Mouse (Mus musculus): ENCODE results near the gene Tcte1.

The Tcte1 gene

DNA sequence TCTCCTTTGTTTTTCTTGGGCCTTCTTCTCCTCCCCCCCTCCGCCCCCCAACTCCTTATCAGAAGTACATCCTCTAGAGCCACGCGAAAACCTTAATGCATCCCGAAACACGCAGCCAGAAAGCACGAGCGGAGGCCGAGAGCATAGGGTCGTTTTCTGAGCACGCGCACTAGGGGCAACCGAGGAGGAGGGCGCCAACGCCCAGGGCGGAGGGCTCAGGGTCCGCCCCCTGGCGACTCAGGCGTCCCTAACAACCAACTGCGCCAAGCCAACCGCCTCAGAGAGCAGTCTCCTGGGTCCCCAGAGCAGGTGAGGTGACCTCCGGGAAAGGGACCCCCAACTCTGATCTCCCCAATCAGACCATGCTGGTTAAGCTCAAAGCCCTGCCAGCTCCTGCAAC, at the start of gene Tcte1:
Tcte1 (plus strand) TSS at position 172 of the 400 bp plus-strand sequence.
- DNase-seq (ENCODE audit: low read depth, low spot score): no peak

DNA sequence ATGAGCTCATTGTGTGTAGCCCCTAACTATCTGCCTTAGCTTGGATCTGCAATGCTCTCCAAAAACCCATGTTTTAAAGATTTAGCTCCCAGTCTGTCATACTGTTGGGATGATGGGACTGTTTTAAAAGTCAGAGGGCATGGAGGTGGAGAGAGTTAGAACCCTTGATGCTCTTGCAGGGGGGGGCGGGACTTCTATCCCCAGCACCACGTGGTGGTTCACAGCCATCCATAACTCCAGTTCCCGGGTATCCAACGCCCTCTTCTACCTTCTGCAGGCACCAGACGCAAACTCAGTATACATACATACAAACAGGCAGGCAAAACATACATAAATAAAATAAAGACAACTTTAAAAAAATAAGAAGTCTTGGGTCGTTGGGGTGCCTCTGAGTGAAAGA, 49.6 kb upstream of the Tcte1 start:
- no peak for DNase-seq (ENCODE audit: low read depth, low spot score)

GRCm38 (mm10) chr17:45474146-45474545, 49.1 kb upstream of the Tcte1 start:
- DNase-seq (ENCODE audit: low read depth, low spot score): no peak

DNA sequence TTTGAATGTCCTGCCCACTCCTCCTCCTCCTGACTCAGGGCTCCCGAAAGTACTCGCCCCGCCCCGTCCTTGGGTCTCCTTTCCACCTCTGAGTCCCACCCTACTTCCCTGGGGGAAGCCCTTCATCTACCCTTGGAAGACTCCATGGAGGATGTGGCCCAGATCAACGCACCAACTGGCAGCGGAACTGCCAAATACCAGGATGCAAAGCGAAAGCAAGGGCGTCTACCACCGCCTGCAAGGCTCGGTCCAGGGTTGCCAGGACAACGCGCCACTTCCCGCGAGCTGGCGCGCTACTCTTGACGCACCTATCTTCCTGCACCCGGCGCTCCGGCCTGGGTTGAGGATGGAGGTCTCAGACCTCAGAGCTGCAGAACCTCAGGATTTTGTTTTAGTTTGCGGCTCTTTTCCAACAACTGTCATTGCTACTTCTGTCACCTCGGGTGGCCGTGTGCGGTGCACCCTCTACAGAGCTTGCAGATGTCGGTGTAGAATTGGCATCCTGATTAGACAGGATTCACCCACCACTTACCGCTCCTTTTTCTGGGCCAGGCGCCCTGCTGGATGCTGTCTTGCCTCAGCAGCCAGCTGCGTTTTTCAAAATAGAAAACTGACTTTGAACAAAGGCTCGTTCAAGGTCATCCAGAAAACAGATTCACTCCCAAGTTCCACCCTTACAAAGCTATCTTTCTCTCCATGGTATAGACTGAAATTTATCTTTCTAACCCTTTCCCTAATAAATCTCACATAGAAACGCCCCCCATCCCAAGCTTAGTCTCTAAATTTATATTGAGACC, 48.4 kb upstream of the Tcte1 start, which contains the start of gene Spats1:
Spats1 (minus strand) TSS at position 747 of the 797 bp plus-strand sequence.
- DNase-seq (ENCODE audit: low read depth, low spot score): no peak

DNA sequence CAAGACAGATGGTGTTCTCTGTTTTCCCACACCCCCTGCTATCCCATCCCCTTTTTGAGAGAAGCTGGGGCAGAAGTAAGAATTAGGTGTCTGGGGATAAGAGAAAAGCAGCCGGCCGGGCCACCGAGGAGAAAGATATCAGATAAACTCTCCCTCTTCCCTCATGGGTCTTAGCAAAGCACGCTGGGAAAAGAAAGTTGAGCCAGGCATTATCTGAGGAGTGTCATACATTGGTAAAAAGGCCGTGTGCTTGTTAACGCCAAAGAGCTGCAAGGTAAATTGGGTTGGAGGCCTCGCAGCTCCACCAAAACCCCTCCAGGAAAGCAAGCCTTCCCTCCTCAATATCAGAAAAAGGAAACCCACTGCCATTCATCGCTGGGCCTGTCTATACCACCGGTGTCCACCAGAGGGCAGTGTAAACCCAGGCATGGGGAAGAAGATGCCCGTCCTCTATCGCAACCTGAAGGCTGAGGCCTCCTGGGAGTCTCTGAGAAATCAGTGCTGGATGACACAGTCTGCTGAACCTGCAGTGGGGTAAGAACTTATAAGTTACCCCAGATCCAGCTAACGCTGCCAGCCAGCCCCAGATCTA, 44.9 kb upstream of the Tcte1 start:
- DNase-seq (ENCODE audit: low read depth, low spot score): peak; percentile 87

- no peak for DNase-seq (ENCODE audit: low read depth, low spot score)
These were observed 42.8 kb upstream of the Tcte1 start for GRCm38 (mm10) chr17:45480429-45480828.

- no peak for DNase-seq (ENCODE audit: low read depth, low spot score)
These were observed 37.7 kb upstream of the Tcte1 start for GRCm38 (mm10) chr17:45485581-45485980.

DNA sequence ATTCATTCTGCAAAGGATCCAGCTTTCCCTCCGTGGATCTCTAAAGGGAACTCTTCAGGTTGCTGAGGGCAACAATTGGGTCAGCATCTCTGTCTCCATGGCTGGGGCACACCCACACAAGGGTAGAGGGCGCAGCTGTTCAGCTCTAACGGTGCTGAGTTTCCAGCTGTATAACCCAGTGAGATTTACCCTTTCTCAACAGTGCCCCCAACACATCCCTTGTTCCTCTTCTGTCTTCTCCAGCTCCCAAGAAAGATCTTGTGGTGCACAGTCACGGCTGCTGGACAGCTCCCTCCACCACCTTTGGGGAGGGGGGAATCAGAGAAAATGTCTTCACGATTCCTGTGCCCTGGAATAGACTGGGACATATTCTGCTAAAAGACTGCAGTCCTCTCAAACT, 36.0 kb upstream of the Tcte1 start:
- DNase-seq (ENCODE audit: low read depth, low spot score): no peak

GRCm38 (mm10) chr17:45488321-45489254, 34.6 kb upstream of the Tcte1 start:
- no peak for DNase-seq (ENCODE audit: low read depth, low spot score)

- peak; percentile 57 for DNase-seq (ENCODE audit: low read depth, low spot score)
These were observed 33.5 kb upstream of the Tcte1 start for GRCm38 (mm10) chr17:45489736-45490135.

- no peak for DNase-seq (ENCODE audit: low read depth, low spot score)
These were observed 32.6 kb upstream of the Tcte1 start for GRCm38 (mm10) chr17:45490532-45491154.

GRCm38 (mm10) chr17:45495398-45495797, 27.8 kb upstream of the Tcte1 start:
- DNase-seq (ENCODE audit: low read depth, low spot score): no peak

DNA sequence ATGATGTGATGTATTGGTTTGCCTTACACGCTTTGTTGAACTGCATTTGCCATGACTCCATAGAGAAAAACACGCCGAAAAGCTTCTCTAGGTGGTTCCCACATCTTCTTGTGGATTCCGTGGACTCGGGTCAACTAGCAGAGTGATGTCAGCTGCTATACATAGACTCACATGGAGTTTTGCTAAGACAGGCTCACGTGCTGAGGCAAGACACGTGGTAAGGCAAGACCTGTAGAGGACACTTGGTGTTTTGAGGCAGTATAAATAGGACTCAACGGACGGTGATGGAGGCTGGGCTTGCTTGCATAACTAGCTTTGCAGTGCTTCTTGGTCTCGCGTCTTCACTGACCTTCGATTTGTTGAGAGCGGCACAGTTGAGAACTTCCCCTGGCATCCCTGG, 24.8 kb upstream of the Tcte1 start:
- DNase-seq (ENCODE audit: low read depth, low spot score): no peak

- DNase-seq (ENCODE audit: low read depth, low spot score): no peak
These were observed 23.7 kb upstream of the Tcte1 start for GRCm38 (mm10) chr17:45499516-45499915.

GRCm38 (mm10) chr17:45500981-45501380, 22.3 kb upstream of the Tcte1 start:
- no peak for DNase-seq (ENCODE audit: low read depth, low spot score)

- DNase-seq (ENCODE audit: low read depth, low spot score): no peak
These were observed 20.9 kb upstream of the Tcte1 start for GRCm38 (mm10) chr17:45502324-45502723.

GRCm38 (mm10) chr17:45503301-45503973, 19.8 kb upstream of the Tcte1 start:
- DNase-seq (ENCODE audit: low read depth, low spot score): peak; percentile 33

- DNase-seq (ENCODE audit: low read depth, low spot score): no peak
These were observed 17.2 kb upstream of the Tcte1 start for GRCm38 (mm10) chr17:45505941-45506465.

- peak; percentile 94 for DNase-seq (ENCODE audit: low read depth, low spot score)
These were observed 16.5 kb upstream of the Tcte1 start, which contains the start of gene Aars2 for GRCm38 (mm10) chr17:45506700-45507189. Gene Aars2, plus strand, starts transcription at chr17:45506841.

- DNase-seq (ENCODE audit: low read depth, low spot score): no peak
These were observed 12.4 kb upstream of the Tcte1 start for GRCm38 (mm10) chr17:45510871-45511270.

Data from 3T3-L1 (cell line).